Mouse (Mus musculus): ENCODE data around the gene Gsto1.

Gene Gsto1

DNA sequence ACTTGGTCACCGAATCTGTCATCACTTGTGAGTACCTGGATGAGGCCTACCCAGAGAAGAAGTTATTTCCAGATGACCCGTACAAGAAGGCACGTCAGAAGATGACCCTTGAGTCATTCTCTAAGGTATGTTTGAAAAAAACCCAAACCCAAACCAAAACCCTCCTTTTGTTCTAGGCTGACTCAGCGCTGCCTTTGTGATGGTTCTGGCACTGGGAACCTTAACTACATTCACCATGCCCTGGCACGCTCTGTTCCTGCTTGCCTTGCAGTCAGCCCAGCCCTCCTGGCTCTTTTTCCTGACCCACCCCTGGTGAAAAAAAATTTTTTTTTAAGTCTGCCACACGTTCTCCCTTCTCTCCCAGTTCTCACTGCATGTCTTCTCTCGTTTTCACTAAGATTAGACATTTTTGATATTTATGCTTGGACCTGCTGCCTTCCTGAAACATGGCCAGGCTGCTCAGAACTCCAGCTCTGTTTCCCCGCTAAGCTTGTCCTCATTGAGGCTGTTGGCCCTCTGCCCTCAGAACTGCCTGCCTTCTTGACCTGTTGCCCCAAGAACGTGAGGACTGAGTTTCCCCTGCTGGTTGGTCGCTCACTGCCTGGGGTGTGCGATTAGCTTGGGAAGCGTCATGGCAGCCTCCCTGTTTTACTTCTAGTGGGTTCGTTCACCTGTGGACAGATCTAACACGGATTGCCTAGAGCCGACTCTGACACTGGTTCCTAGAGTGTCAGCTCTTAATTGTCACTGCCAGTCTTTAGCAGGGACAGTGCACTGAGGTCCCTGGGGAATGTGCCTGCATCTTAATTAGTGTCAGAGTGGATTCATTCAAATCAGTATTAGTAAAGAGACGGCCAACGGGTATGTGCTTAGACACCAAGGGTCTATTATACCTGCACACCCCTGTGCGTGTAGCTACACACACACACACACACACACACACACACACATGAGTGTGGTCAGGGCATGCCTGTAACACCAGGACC lies 3.5 kb downstream of the Gsto1 start:
- no peak for DNase-seq (ENCODE audit: low read depth, low spot score)

DNA sequence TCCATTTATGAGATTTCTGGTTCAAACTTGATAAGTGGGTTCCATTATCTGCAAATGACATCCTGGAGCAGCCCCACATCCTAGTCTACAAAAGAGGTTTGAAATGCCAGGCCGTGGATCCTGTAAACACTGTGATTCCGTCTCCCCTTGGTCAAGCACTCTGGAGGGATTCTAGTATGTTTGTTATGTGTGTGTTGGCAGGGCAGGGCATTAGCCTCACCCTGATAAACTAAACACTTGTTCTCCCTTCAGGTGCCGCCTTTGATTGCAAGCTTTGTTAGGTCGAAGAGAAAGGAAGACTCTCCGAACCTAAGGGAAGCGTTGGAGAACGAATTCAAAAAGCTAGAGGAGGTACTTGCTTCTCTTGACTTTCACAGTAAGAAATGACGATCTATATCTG lies 4.4 kb downstream of the Gsto1 start:
- no peak for DNase-seq (ENCODE audit: low read depth, low spot score)

DNA sequence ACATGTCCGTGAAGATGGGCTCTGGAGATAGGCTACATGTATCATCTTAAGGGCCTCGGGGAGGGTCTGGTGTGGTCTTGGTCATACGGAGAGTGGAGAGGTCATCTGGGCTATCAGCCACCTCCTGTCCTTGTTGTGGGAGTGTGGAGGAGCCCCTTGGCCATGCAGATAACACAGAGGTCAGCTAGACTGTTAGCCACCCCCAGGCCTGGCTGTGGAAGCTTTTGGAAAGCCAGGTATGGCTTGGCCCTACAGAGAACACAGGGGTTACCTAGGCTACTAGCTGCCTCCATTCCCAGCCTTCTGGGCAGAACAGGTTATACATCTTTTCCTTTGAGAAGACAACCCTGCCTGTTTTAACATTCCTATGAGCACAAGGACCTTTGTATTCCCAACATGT lies 7.8 kb downstream of the Gsto1 start:
- no peak for DNase-seq (ENCODE audit: low read depth, low spot score)

DNA sequence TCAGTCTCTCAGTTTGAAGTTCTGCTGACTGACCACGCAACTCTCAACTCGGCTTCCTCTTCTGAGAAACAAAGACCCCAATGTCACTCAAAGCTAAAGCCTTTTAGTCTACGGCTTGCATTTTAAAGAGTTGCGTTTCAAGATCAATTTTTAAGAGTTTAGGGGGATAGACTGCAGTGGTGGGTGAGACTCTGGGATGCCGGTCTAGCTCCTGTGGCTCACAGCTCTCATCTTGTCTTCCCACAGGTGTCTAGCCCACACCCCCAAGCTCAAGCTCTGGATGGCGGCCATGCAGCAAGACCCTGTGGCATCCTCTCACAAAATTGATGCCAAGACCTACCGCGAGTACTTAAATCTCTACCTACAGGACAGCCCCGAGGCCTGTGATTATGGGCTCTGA lies 9.3 kb downstream of the Gsto1 start:
- no peak for DNase-seq (ENCODE audit: low read depth, low spot score)

DNA sequence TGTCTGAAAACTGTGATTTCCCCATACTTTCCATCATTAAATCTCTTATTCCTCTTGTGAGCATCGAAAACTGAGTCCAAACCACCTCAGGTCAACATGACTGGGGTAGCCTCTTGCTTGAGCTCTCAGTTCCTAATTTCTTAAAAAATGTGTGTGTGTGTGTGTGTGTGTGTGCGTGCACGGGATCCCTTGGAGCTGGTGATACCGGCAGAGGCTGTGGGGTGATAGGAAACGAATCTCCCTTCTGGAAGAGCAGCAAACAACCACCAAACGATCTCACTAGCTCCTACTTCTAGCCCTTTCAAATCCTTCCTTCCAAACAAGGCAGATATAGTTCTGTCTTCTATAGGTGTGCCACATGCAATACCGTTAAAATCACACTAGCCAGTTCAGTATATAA lies 10.0 kb downstream of the Gsto1 start:
- no peak for DNase-seq (ENCODE audit: low read depth, low spot score)

DNA sequence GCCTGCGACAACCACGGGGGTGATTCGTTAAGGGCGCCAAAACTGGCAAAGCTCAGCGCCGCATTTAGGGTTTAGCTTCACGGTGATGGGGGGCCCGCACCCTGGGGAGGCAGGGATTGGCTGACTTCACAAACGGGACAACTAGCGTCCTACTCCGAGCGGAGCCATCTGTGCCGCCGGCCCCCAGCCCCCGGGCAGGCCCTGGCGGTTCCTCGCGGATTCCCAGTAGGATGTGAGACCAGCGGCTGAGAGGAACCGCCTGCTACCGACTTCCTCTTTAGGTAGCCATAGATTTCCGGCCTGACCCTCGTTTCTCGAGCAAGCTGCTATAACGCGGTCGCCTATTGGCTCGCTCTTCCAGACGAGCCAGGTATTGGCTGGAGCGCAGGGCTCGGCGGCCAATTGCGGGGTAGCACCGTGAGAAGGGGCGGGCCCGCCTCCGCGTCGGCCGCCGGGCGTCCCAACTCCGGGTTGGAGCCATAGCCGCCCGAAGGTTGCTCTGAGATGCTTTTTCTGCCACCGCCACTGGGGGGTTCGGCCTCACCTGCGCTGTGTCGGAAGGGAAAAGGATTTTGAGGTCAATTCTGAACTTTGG lies 10.7 kb downstream of the Gsto1 start, which contains the start of gene Gsto2:
Gsto2 (plus strand) TSS at position 182 of the 595 bp plus-strand sequence.
- DNase-seq (ENCODE audit: low read depth, low spot score): peak; percentile 89

DNA sequence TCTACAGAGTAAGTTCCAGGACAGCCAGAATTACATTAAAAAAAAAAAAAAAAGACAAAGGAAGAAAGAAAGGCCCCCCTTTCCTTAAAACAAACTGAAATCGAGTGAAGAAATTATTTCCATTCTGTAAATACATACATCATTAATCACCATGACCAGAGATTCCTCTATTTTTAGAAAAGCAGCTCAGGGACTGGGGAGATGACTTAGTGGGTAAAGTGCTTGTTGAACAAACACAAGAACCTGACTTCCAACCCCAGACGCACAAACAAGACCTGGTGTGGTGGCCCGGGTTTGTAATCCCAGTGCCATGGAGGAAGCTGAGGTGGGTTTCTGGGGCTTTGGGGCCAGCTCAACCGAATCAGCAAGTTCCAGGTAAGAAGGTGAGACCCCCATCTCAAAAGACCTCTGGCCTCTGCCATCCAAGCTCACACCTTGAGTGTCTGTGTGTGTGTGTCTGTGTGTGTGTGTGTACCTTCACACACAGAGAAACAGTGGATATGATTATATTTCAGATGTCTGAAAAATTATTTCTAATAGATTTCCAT lies 12.9 kb downstream of the Gsto1 start:
- no peak for DNase-seq (ENCODE audit: low read depth, low spot score)

DNA sequence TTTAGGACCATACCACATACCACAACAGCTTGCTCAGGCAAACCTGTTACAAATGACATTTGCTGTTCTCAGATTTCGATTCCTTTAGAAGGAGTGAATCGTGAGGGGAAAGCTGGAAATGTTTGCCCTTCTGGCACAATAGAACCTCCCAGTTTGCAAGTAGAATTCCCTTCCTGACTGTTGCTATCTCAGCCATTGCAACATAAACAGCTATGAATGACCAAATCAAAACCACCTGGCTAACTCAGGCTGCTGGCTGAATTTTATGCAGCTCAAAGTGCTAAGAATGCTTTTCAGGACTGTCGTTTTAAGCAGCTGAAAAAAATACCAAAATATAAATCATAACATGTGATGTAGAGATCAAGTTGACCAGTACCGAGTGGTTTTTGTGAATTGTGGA lies 14.2 kb downstream of the Gsto1 start:
- no peak for DNase-seq (ENCODE audit: low read depth, low spot score)

DNA sequence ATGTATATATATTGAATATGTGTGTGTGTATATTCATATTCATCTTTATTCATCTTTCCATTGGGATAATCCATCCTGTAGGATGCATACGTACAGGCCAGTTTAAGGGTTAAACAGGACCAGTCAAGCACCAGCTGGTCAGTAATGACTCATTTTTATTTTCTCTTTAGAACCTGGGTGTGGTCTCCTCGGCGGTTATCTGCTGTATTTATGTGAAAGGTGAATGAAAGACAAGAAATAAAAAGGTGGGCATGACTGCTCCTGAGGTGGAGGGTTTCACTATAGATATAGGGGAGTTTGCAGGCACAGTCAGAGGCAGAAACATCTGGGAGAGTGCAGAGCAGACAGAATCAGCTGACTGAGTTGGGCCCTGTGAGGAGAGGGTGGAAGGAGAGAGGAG lies 14.7 kb downstream of the Gsto1 start:
- no peak for DNase-seq (ENCODE audit: low read depth, low spot score)

DNA sequence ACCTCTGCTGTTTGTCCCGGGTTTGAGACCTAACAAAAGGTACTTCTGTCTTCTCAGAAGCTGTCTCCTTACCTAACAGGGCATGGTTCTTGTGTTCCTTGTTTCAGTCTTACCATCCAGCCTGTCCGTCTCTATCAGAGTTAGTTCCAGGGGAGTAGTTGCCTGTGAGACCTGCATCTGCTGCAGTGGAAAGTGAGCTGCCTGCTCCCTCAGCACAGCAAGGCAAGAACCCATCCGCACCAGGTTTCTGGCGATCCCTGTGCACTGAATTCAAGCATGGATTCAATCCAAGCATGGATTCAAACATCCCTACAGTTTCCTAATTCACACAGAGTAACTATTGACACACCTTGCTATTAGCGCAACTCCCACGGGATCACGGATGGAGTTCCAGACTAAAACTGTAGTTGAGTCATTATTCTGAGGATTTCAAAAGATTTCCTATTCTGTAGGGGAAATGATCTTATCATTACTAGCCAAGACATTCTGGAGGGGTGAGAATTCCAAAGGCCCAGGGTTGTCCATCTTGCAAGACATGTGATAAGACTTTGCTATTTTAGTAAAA lies 15.4 kb downstream of the Gsto1 start:
- no peak for DNase-seq (ENCODE audit: low read depth, low spot score)

DNA sequence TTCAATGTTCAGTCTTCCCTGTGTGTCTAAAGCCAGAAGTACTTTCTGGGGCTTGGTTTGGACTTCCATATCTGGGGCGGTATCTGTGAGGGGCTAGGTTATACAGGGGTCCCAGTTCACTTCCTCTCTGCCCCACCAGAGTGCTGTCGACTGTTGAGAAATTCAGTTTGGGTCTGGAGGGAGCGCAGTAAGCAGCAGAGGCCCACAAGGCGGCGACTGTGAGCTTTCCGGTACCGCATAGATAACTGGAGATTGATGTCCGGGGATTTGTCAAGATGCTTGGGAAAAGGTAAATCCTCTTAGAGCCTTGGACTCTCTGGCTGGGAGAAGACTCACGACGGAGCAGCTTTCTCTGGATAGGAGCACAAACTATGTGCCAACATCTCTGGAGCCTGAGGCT lies 16.7 kb downstream of the Gsto1 start:
- peak; percentile 60 for DNase-seq (ENCODE audit: low read depth, low spot score)

DNA sequence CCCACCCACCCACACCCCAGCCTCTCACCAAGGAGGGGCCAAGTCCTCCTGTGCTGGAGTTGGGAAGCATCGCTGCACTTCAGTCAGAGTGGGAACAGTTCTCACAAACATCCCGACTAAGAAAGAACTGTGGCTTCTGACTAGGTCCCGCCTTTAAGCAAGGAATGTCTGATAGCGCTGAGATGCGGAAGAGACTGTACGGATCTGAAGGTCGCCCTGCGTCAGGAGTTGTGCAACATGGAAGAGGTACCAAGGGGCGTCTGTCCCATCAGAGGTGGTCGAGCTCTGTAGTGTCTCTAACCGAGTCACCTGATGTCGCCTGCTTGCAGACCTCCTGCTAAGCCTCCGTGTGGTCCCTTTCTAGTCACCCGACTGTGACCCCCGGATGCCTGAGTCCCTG lies 21.5 kb downstream of the Gsto1 start:
- DNase-seq (ENCODE audit: low read depth, low spot score): no peak

DNA sequence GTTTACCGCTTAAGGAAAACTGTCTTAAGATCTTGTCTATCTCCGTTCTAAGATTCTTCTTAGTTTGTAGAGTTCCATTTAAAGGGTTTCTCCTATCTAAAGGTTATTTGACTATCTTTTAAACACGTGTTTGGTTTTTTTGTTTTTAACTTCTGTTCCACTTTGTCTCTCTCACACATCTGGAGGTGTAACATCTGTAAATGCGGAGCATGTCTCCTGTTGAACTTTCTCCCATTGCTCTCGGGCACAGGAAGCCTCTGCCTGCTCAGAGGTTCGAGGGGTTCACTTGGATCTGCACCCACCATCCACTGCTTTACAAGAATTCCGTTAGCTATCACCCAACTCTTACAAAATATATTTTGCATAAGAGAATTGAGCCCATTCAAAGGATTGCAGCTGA lies 26.8 kb downstream of the Gsto1 start:
- no peak for DNase-seq (ENCODE audit: low read depth, low spot score)

DNA sequence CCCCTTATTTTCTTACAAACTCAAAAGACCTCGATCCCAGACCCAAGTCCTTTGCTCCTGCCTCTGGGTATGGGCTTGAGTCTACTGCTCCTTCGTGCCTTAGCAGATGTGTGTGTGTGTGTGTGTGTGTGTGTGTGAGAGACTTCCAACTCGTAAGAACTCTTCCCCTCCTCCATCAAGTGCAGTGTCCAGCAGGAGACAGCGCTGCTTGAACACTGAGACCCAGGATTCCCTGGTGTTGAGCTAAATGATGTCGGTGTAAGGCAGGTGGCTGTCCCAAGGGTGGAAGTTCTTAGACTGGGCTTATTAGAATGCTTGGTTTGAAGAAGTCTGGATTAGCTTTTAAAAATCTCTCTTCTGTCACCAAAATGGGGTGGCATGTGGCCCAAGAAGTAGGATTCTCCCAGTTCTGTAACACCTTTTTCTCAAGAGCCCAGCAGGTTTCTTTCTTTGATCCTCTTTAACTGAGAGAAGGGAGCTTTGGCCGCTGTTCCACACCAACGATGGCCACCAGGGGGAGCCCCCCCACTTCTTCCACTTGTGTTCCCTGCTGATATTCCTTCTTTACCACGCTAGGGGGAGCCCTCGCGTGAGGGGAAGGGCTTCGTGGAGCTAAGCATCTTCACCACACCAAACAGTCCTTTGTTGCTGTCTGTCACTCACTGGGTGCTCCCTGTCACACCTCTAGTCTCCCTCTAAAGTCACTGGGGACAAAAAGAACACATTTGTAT lies 27.5 kb downstream of the Gsto1 start:
- peak; percentile 90 for DNase-seq (ENCODE audit: low read depth, low spot score)

DNA sequence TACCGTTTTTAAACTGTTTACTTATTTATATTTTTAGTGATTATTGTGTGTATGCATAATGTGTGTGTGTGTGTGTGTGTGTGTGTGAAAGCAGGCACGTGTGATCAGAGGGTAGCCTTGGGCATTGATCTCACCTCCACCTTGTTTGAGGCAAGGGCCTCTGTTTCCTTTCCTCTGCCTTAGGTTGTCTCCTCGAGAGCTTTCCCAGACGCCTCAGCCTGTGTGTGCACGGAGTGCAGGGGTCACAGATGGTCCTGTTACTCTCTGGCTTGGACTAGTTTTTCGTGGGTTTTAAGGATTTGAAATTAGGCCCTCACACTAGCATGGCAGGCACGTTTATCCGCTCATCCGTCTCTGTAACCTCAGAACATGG lies 28.1 kb downstream of the Gsto1 start:
- no peak for DNase-seq (ENCODE audit: low read depth, low spot score)

DNA sequence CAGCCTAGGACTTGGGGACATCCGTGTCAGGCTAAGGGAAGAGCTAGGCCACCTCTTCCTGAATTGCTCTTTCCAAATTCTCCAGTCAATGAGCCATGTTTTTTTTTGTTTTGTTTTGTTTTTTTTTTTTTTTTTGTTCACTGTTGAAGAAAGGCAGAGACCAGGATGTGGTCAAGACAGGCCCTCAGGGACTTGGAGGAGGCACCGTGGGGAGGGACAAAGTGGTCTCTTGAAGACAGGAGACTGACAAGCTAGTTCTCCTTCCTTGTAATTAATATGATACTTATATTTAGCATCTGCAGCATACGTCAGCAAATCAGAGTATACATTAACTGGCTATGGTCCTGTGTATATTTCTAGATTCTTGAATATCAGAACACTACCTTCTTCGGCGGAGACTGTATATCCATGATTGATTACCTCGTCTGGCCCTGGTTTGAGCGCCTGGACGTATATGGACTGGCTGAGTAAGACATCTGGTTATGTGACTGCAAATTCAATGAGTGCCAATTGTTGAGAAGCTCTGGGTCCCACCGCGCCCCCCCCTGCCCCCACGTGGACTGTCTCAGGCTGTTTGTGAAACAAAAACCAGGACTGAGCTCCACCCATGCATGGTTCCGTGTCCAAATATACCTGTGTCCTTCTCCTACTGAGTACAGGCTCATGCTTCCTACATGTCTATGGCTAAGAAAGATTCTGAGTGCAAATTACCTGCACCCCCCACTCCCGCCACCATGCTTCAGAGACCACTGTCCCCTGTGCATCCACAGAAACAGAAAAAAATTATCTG lies 29.7 kb downstream of the Gsto1 start:
- no peak for DNase-seq (ENCODE audit: low read depth, low spot score)

DNA sequence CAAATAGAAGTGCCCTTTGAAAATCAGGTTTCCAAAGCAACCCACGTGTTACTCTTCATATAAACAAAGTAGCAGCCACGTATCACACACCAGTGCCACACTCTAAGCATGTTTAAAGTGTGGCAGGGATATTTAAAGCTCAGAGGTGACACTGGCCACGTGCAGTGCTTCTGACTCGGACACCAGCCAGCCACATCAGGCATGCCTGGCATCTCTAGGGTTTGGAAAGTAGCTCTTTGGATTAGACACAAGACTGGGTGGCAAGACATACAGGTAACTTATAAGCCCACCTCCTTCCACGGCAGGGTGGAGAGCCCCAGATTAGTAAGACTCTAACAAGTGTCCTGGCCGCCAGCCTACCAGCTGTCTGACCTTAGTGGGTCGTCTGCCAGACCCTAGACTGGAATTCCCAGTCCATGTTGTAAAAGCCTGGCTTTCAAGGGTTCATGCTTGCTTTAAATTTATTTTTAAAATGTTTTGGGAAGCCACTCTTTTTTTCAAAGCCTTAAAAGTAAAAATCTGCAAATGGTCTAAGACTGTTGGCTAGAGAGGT lies 30.5 kb downstream of the Gsto1 start:
- no peak for DNase-seq (ENCODE audit: low read depth, low spot score)

DNA sequence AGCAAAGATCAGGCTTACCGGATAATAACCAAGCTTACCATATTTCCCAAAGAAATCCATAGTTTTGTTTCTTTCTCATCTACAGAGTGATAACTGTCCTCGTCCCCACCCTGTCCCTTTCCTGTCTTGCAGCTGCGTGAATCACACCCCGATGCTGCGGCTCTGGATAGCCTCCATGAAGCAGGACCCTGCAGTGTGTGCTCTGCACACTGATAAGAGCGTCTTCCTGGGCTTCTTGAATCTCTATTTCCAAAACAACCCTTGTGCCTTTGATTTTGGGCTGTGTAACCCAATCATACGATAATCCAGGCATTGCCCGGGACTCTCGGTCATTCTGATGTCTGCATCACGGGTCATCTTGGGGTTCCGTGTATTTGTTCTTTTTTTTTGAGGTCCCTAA lies 31.1 kb downstream of the Gsto1 start:
- no peak for DNase-seq (ENCODE audit: low read depth, low spot score)

DNA sequence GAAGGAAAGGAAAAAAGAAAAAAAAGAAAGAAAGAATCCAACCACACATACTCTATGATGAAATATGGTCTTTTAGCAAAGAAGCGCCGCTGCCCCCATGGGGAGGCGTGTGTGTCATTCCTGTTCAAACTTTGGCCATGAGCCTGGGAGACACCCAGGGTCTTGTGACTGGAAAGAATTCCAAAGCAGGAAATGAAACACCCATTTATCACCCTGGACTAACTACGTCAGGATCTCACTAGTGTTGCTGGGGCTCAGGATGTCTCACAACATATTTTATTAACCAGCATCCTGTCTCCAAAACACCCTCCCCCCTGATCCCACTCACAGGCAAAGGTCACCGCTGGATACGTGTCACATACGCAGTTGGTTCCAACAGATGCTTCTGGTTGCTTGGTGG lies 31.8 kb downstream of the Gsto1 start:
- no peak for DNase-seq (ENCODE audit: low read depth, low spot score)

DNA sequence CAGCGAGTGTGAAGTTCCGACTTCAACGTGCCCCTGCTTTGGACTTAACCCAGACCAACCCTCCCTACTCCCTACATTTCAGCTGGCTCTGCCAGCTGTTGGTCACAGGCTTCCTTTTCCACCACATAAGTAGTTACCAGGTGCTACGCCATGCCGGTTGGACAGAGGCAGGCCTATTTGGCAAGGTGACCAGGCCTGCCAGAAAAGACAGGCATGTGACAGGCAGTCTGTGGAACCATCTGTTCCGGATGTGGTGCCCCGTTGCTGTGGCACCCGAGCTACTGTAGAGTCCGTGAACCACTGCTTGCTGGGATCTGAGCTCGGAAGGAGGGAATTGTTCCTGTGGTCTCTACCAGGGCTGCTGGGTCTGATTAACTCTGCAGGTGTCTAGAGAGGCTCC lies 32.6 kb downstream of the Gsto1 start:
- DNase-seq (ENCODE audit: low read depth, low spot score): no peak

DNA sequence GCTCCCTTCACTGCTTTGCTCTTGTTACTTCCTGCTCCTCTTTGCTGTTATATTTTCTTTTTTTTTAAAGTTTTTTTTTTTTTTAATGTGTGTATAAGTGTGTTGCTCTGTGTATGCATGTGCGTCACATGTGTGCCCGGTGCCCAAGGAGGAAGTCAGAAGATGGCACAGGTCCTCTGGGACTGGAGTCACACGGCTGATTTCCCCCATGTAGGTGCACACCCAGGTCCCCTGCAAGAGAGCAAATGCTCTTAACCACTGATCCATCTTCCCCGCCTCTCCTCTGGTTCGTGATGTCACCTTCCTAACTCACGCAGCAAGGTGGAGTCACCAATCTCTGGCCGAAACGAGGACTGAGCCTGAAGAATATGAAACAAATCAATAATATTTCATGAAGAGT lies 33.3 kb downstream of the Gsto1 start:
- DNase-seq (ENCODE audit: low read depth, low spot score): no peak

Measured in retina, postnatal 7 days (tissue).